Mouse (Mus musculus) bone marrow, adult 2 months (tissue): Measurements from ENCODE around the gene Timm22. TPM values are rescaled to one million over a fixed set of nuclear protein-coding genes. Genes with fewer than 3 reads are reported as not detected.

ENCODE experiments used
- H3K27ac ChIP-seq: fragments of 200-500 bp; 2 replicates; pipeline ENCODE4 v1.5.1; 2012; ENCODE audit warnings: low read depth, mild to moderate bottlenecking, control low read depth, inconsistent platforms, low read length; ENCODE audit not compliant: control insufficient read depth, poor library complexity, insufficient read depth
- H3K4me1 ChIP-seq: fragments of 200-500 bp; 2 replicates; pipeline ENCODE4 v1.6.1; 2011; ENCODE audit warnings: low read length; ENCODE audit not compliant: control insufficient read depth, insufficient read depth
- H3K4me3 ChIP-seq: fragments of 200-500 bp; replicated peaks from 2 replicates; pipeline ENCODE3; 2011; ENCODE audit warnings: mild to moderate bottlenecking, low read depth, low read length, control low read depth; ENCODE audit not compliant: control insufficient read depth
- CTCF ChIP-seq: fragments of 200-500 bp; IDR thresholded peaks from 2 replicates; pipeline ENCODE4 v1.5.1; 2011; ENCODE audit warnings: low read length, control low read depth; ENCODE audit not compliant: control insufficient read depth, insufficient read depth
- POLR2A ChIP-seq: fragments of 200-500 bp; IDR thresholded peaks from 2 replicates; pipeline ENCODE4 v1.6.1; 2011; ENCODE audit warnings: low read depth, mild to moderate bottlenecking, control low read depth, low read length, borderline replicate concordance; ENCODE audit not compliant: control insufficient read depth
- WGBS: fragments of 180-500 bp; shearing (Covaris S2); methylation state at CpG from one replicate; pipeline ENCODE4 v1.1.7; 2018; 5-methylcytosine and 5-hydroxymethylcytosine counted together
- polyA plus RNA-seq: library from polyadenylated mRNA; stranded (reverse); fragments of >200 nt; gene quantifications from 2 replicates; pipeline ENCODE4 v1.2.4, GENCODE M21; 2011; ENCODE audit warnings: low replicate concordance; ENCODE audit not compliant: missing spikeins, insufficient read depth, insufficient read length

Gene Timm22
- polyA plus RNA-seq, 1 experiment: 6.2 TPM

- H3K27ac ChIP-seq: peak within 1 kb of the TSS; percentile 52
- H3K4me1 ChIP-seq: no peaks in the 10 kb centered on the region
- TF ChIP-seq POLR2A: no peak
- peak within 1 kb of the TSS; percentile 76 for H3K4me3 ChIP-seq
- WGBS: under 1% methylated on average over 70 of the region's 70 CpGs
Observed at GRCm38 (mm10) chr11:76398798-76399586, 7.8 kb upstream of the Timm22 start, which contains the start of gene Nxn. TSS of gene Nxn (minus strand) at chr11:76399140.

GRCm38 (mm10) chr11:76399587-76400330 is 7.0 kb upstream of the Timm22 start:
- Histone ChIP-seq H3K4me1 (no peaks in the 10 kb centered on the region), H3K4me3 (peak overlapping the region; percentile 76), H3K27ac (no peak overlapping the region)
- TF ChIP-seq CTCF: no peak
- TF ChIP-seq POLR2A: no peak
- WGBS: 2% methylated on average over 11 of the region's 11 CpGs

DNA sequence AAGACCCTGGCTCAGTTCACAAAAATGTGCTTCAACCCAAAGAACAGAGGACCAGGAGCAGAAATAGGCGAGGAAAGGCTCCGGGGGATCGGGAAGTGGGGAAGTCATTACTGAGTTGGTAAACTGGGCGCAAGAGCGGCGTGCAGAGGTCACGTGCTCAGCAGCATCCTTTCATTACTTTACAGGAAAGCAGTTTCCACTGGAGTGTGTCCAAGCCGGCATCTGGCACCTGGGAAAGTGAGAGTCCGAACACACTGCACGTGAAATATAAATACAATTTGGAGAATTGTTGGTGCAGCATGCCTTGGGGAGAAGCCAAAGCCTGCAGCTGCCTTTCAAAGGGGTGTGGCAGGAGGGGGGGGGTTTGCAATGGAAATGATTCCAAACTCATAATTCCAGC is 5.4 kb upstream of the Timm22 start:
- no peak overlapping the region for H3K27ac ChIP-seq
- no peak overlapping the region for H3K4me3 ChIP-seq
- WGBS: 86% methylated on average over 10 of the region's 10 CpGs
- TF ChIP-seq CTCF (no peak), POLR2A (no peak)
- H3K4me1 ChIP-seq: no peaks in the 10 kb centered on the region

DNA sequence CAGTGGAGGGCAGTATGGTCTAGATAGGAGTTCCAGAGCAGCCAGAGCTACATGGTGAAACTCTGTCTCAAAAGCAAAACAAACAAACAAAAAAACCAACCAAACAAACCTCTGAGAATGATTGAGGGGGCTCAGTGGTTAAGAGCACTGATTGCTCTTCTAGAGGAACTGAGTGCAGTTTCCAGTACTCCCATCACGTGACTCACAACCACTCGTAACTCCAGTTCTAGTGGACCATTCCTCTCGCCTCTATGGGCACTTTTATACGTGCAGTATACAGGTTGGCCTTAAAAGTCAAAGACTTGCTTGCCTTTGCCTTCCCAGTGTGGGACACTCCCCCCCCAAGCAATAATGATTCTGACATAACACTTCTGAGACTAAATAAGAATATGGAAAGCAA is 1.6 kb upstream of the Timm22 start:
- H3K4me1 ChIP-seq: no peaks in the 10 kb centered on the region

DNA sequence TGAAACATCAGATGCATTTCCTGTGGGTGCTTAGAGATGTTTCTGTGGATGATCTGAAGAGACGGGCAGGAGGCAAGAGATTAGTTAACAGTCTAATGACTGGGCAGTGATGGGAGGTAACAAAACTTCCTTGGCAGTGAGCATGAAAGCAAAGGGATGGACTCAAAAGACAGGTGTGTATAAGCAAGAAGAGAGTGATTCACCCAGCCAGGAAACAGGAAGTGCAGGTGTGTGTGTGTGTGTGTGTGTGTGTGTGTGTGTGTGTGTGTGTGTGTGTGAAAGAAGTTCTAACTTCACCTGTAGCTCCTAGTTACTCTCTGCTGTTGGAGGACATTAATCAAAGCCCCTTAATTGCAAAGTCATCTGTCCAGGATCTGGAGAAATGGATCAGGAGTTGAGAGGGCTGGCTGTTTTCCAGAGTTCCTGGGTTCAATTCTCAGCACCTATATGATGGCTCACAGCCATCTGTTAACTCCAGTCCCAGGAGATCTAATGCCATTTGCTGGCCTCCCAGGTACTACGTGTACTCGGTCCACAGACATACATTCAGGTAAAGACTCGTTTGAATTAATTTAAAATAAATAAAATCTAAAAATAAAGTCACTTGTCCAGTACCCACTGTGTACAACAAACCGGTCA is 1.0 kb upstream of the Timm22 start:
- WGBS: 71% methylated on average over 5 of the region's 5 CpGs
- Histone ChIP-seq H3K27ac (no peak overlapping the region), H3K4me1 (no peaks in the 10 kb centered on the region), H3K4me3 (no peak overlapping the region)
- TF ChIP-seq POLR2A (no peak), CTCF (no peak)

More for the DNA sequence above, 1.6 kb upstream of the Timm22 start:
- 51% methylated on average over 4 of the region's 4 CpGs for WGBS
- TF ChIP-seq CTCF (no peak), POLR2A (no peak)
- Histone ChIP-seq H3K4me3 (no peak overlapping the region), H3K27ac (no peak overlapping the region)

GRCm38 (mm10) chr11:76410826-76411225 is 4.1 kb downstream of the Timm22 start:
- WGBS: 59% methylated on average over 12 of the region's 12 CpGs
- Histone ChIP-seq H3K4me1 (no peaks in the 10 kb centered on the region), H3K4me3 (no peak overlapping the region), H3K27ac (no peak overlapping the region)
- TF ChIP-seq CTCF (peak; percentile 41; the same call in 1 of the 2 replicates), POLR2A (no peak)

GRCm38 (mm10) chr11:76413202-76413601 is 6.5 kb downstream of the Timm22 start:
- no peaks in the 10 kb centered on the region for H3K4me1 ChIP-seq
- 64% methylated on average over 4 of the region's 4 CpGs for WGBS
- TF ChIP-seq POLR2A (no peak), CTCF (no peak)
- H3K27ac ChIP-seq: no peak overlapping the region
- no peak overlapping the region for H3K4me3 ChIP-seq

- WGBS: 78% methylated on average over 4 of the region's 4 CpGs
- TF ChIP-seq POLR2A (no peak), CTCF (no peak)
- H3K27ac ChIP-seq: no peak overlapping the region
- no peaks in the 10 kb centered on the region for H3K4me1 ChIP-seq
- H3K4me3 ChIP-seq: no peak overlapping the region
Observed at GRCm38 (mm10) chr11:76415001-76415400, 8.2 kb downstream of the Timm22 start.
